Mouse (Mus musculus) erythroblast, embryonic 14.5 days (primary cell): ENCODE results near the gene Dnah17.

Experiments used
- GATA1 ChIP-seq: IDR thresholded peaks from 2 replicates; pipeline ENCODE4 v1.6.1; 2012; ENCODE audit warnings: low read length, inconsistent platforms, mixed read lengths
- TAL1 ChIP-seq: IDR thresholded peaks from 3 replicates; pipeline ENCODE4 v1.6.1; 2012; ENCODE audit warnings: low read length, inconsistent platforms, mixed read lengths

- no peak for TF ChIP-seq GATA1
- TF ChIP-seq TAL1: no peak
Measured at GRCm38 (mm10) chr11:118042791-118043190, 87.6 kb downstream of the Dnah17 start.
